10 mouse cellular contexts compared by ENCODE assay signal in the genomic region with DNA sequence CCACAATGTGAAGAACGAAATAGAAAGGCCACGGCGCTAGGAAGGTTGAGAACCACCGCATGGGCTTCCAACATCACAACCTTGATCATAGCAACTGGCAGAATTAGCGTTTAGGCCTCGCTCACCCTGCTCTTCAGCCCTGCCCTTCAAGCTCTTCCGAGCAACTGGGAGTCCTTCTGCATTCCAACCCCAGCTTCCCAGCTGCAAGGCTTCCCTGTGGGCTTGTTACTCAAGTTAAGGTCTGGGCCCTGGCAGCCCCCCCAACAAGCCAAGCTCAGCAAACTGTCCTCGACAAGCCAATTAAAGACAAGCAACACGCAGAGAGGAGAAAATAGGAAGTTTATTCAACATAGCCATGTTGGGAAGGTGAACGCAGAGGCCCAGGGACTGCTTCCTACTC. TPM values are rescaled to one million over a fixed set of nuclear protein-coding genes. Genes with fewer than 3 reads are reported as not detected.
DNase-seq lines count a peak whose midpoint lies in the region; ATAC-seq lines count a peak whose summit lies in the region.
"Had no signal": no experiment of that assay in that cellular context is flagged by ENCODE, and none has a peak within 500 bp of the region (broad histone marks: within the 10 kb centered on the region; RNA-seq: fewer than 3 reads in every experiment).

No protein-coding gene starts in this region.

- H3K4me2 ChIP-seq in forebrain, embryonic 13.5 days = 0 out of 2 replicates have a peak overlapping the region, but pooled peaks have one; percentile 60
- H3K4me2 ChIP-seq in intestine, embryonic 16.5 days (ENCODE audit: low read depth, low read length) = no peak overlapping the region
- peak overlapping the region; percentile 59; the same call in 1 of the 2 replicates for H3K4me2 ChIP-seq in neural tube, embryonic 13.5 days

- peak; percentile 29 for DNase-seq in kidney, postnatal 14 days
- no peak for DNase-seq in kidney, adult 18-20 months
- no peak for DNase-seq in left cerebral cortex, adult 11 months (ENCODE audit: low spot score)
- no peak for DNase-seq in left cerebral cortex, postnatal 25 days (ENCODE audit: low spot score in 2 of 2)

- H3K4me3 ChIP-seq in forebrain, embryonic 13.5 days = no peak overlapping the region
- H3K4me3 ChIP-seq in intestine, embryonic 16.5 days (ENCODE audit: low read length) = no peak overlapping the region
- no peak overlapping the region for H3K4me3 ChIP-seq in neural tube, embryonic 13.5 days

- peak overlapping the region; percentile 97 for H3K27ac ChIP-seq in forebrain, embryonic 13.5 days
- peak overlapping the region; percentile 90 for H3K27ac ChIP-seq in intestine, embryonic 16.5 days (ENCODE audit: low read length)
- H3K27ac ChIP-seq in neural tube, embryonic 13.5 days (replicated peaks) = peak overlapping the region; percentile 96
- H3K27ac ChIP-seq: liver, embryonic 14.5 days had no signal

- intact Hi-C loops in left cerebral cortex, postnatal 25 days (cut with DNase I) = no loop called here

- no peaks in the 10 kb centered on the region for H3K27me3 ChIP-seq in forebrain, embryonic 13.5 days
- H3K27me3 ChIP-seq in intestine, embryonic 16.5 days (replicated peaks; ENCODE audit: control insufficient read depth, insufficient read depth, low read length) = no peaks in the 10 kb centered on the region
- no peaks in the 10 kb centered on the region for H3K27me3 ChIP-seq in neural tube, embryonic 13.5 days

- H3K9me3 ChIP-seq in forebrain, embryonic 13.5 days (replicated peaks) = no peaks in the 10 kb centered on the region
- no peaks in the 10 kb centered on the region for H3K9me3 ChIP-seq in intestine, embryonic 16.5 days (ENCODE audit: control insufficient read depth, low read length)
- no peaks in the 10 kb centered on the region for H3K9me3 ChIP-seq in neural tube, embryonic 13.5 days

- H3K36me3 ChIP-seq in forebrain, embryonic 13.5 days (ENCODE audit: poor library complexity, severe bottlenecking) = no peaks in the 10 kb centered on the region
- no peaks in the 10 kb centered on the region for H3K36me3 ChIP-seq in intestine, embryonic 16.5 days (ENCODE audit: control insufficient read depth, insufficient read depth, low read length)
- no peaks in the 10 kb centered on the region for H3K36me3 ChIP-seq in neural tube, embryonic 13.5 days

- no peak for ATAC-seq in forebrain, embryonic 13.5 days
- ATAC-seq in intestine, embryonic 16.5 days = no peak
- ATAC-seq in neural tube, embryonic 13.5 days (ENCODE audit: low read depth) = no peak
- ATAC-seq in megakaryocyte-erythroid progenitor cell, adult 5-6 weeks (replicated peaks; ENCODE audit: low FRiP score, low TSS enrichment, poor library complexity, severe bottlenecking) = no peak

- WGBS in forebrain, embryonic 13.5 days = 52% methylated on average over 10 of the region's 10 CpGs
- 47% methylated on average over 10 of the region's 10 CpGs for WGBS in intestine, embryonic 16.5 days
- 58% methylated on average over 10 of the region's 10 CpGs for WGBS in neural tube, embryonic 13.5 days

- H3K4me1 ChIP-seq in forebrain, embryonic 13.5 days = peaks cover 29% of the 10 kb centered on the region
- peaks cover 10% of the 10 kb centered on the region; the same call in 1 of the 2 replicates for H3K4me1 ChIP-seq in intestine, embryonic 16.5 days (ENCODE audit: control insufficient read depth, insufficient read depth, low read length)
- peaks cover 41% of the 10 kb centered on the region for H3K4me1 ChIP-seq in neural tube, embryonic 13.5 days (replicated peaks)

- H3K9ac ChIP-seq in forebrain, embryonic 13.5 days = no peak overlapping the region
- H3K9ac ChIP-seq in intestine, embryonic 16.5 days (ENCODE audit: low read depth, low read length) = no peak overlapping the region
- no peak overlapping the region for H3K9ac ChIP-seq in neural tube, embryonic 13.5 days
- H3K9ac ChIP-seq: liver, embryonic 14.5 days had no signal

RNA-seq across cellular contexts. Expression of a gene that starts 14.4 kb away (rescaled TPM):
- 7.0 and 8.0 TPM in 2 replicates for polyA plus RNA-seq in forebrain, embryonic 13.5 days (2015; fragmentation: Nextera tagmentation; extraction: Ambion mirVana)
- polyA plus RNA-seq in intestine, embryonic 16.5 days (2015; fragmentation: Nextera tagmentation; extraction: Ambion mirVana) = 69.1 and 81.3 TPM in 2 replicates
- 21.9 and 24.2 TPM in 2 replicates for polyA plus RNA-seq in neural tube, embryonic 13.5 days (2015; fragmentation: Nextera tagmentation; extraction: Ambion mirVana)
- 1.2 TPM in 1 of 2 replicates, not detected in the other for total RNA-seq in megakaryocyte-erythroid progenitor cell, adult 5-6 weeks (2014; fragmentation: Nextera tagmentation)
- total RNA-seq in megakaryocyte-erythroid progenitor cell, adult 5-6 weeks (2017) = 0.34 and 0.85 TPM in 2 replicates
- total RNA-seq in left cerebral cortex, postnatal 25 days (2021) = 10 to 100 TPM; 11.6 to 13.2 TPM
- total RNA-seq: MEL had no signal
